Mouse (Mus musculus) embryonic fibroblast, embryonic 13.5 days (primary cell): ENCODE data around the gene Lrrc8a. TPM values are rescaled to one million over a fixed set of nuclear protein-coding genes. Genes with fewer than 3 reads are reported as not detected.
A peak's percentile ranks its signal among the peaks of the same experiment; 100 is the strongest.

ENCODE experiments used
- H3K27ac ChIP-seq: 2 replicates; pipeline ENCODE4 v1.5.1; 2012; ENCODE audit warnings: low read length, control low read depth, inconsistent platforms; ENCODE audit not compliant: insufficient read depth
- H3K4me1 ChIP-seq: 2 replicates; pipeline ENCODE4 v1.6.1; 2011; ENCODE audit warnings: low read length; ENCODE audit not compliant: control insufficient read depth, insufficient read depth
- H3K4me3 ChIP-seq: 2 replicates; pipeline ENCODE4 v1.5.1; 2011; ENCODE audit warnings: mild to moderate bottlenecking, control low read depth, low read length; ENCODE audit not compliant: insufficient read depth
- CTCF ChIP-seq: IDR thresholded peaks from 2 replicates; pipeline ENCODE4 v1.5.1; 2011; ENCODE audit warnings: mild to moderate bottlenecking, control low read depth, low read length, moderate library complexity, borderline replicate concordance; ENCODE audit not compliant: insufficient read depth
- POLR2A ChIP-seq: IDR thresholded peaks from 2 replicates; pipeline ENCODE4 v1.6.1; 2011; ENCODE audit warnings: low read depth, mild to moderate bottlenecking, control low read depth, low read length, moderate library complexity
- polyA plus RNA-seq: library from polyadenylated mRNA; stranded (reverse); fragments of >200 nt; gene quantifications from 2 replicates; pipeline ENCODE4 v1.2.4, GENCODE M21; 2011; ENCODE audit warnings: low read depth; ENCODE audit not compliant: missing spikeins, insufficient read length

Gene Lrrc8a
- polyA plus RNA-seq, 1 experiment = 40.7 TPM

- H3K4me3 ChIP-seq = peak overlapping the region; percentile 96
- H3K4me1 ChIP-seq = no peaks in the 10 kb centered on the region
- H3K27ac ChIP-seq = 0 out of 2 replicates have a peak overlapping the region, but pooled peaks have one; percentile 29
- no peak for TF ChIP-seq POLR2A
- no peak for TF ChIP-seq CTCF
Observed at GRCm38 (mm10) chr2:30287027-30287373, 49.5 kb downstream of the Lrrc8a start.

DNA sequence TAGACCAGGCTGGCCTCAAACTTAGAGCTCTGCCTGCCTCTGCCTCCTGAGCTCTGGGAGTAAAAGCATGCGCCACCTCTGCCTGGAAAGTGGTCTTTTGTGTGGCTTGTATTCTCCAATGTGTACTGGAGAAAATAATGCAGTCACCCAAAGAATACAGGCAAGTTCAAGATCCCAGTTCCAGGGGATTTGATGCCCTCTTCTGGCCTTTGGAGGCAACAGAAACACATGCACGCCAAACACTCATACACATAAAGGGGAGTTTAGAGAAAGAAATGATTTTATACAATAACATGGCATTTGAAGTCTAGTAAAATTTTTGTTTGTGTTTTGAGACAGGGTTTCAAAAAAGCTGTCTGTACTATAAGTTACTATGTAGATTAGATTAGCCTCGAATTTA lies 62.0 kb downstream of the Lrrc8a start:
- no peak overlapping the region for H3K27ac ChIP-seq
- TF ChIP-seq CTCF = no peak
- TF ChIP-seq POLR2A = no peak

GRCm38 (mm10) chr2:30299966-30300365 lies 62.5 kb downstream of the Lrrc8a start:
- Histone ChIP-seq H3K4me1 (no peaks in the 10 kb centered on the region), H3K27ac (no peak overlapping the region), H3K4me3 (no peak overlapping the region)
- no peak for TF ChIP-seq POLR2A
- no peak for TF ChIP-seq CTCF

More for the DNA sequence above, 62.0 kb downstream of the Lrrc8a start:
- H3K4me3 ChIP-seq = no peak overlapping the region
- H3K4me1 ChIP-seq = no peaks in the 10 kb centered on the region

GRCm38 (mm10) chr2:30306087-30306486 lies 68.6 kb downstream of the Lrrc8a start:
- no peak overlapping the region for H3K27ac ChIP-seq
- TF ChIP-seq CTCF (no peak), POLR2A (no peak)
- no peak overlapping the region for H3K4me3 ChIP-seq
- no peaks in the 10 kb centered on the region for H3K4me1 ChIP-seq

- TF ChIP-seq CTCF (no peak), POLR2A (no peak)
- H3K4me3 ChIP-seq = no peak overlapping the region
- no peaks in the 10 kb centered on the region for H3K4me1 ChIP-seq
- H3K27ac ChIP-seq = no peak overlapping the region
Observed at GRCm38 (mm10) chr2:30309351-30309750, 71.8 kb downstream of the Lrrc8a start.

DNA sequence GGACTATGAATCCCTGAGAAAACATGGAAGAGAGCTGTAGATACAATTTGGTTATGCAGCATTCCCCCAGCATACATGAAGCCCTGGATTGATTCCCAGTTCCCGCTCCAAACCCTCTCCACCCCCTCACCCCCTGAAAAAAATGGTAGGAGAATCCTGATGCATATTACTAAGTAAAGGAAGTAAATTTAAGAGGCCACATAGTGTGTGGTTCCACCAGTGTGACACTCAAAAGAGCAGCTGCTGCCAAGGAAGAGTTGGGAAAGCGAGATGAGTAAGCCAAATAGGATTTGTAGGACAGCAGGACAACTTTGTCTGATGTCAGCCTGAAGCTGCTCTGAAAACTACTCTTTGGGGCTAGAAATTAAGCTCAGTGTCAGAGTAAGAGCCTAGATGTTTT lies 74.0 kb downstream of the Lrrc8a start:
- H3K27ac ChIP-seq = no peak overlapping the region
- no peak overlapping the region for H3K4me3 ChIP-seq
- no peaks in the 10 kb centered on the region for H3K4me1 ChIP-seq
- TF ChIP-seq POLR2A (no peak), CTCF (no peak)

Other genes starting within 250 kb of the Lrrc8a start
- gene Wdr34, start 188.8 kb upstream of the Lrrc8a start, polyA plus RNA-seq = 9.2 and 10.8 TPM in 2 replicates
- 457 and 582 TPM in 2 replicates for gene Set, start 180.3 kb upstream of the Lrrc8a start, polyA plus RNA-seq
- gene Pkn3, start 160.0 kb upstream of the Lrrc8a start, polyA plus RNA-seq = 6.5 and 8.2 TPM in 2 replicates
- 26.8 and 30.5 TPM in 2 replicates for gene Zdhhc12, start 144.1 kb upstream of the Lrrc8a start, polyA plus RNA-seq
- 15.2 and 21.4 TPM in 2 replicates for gene Zer1, start 113.1 kb upstream of the Lrrc8a start, polyA plus RNA-seq
- 39.8 and 41.0 TPM in 2 replicates for gene Tbc1d13, start 104.0 kb upstream of the Lrrc8a start, polyA plus RNA-seq
- 4.7 and 6.2 TPM in 2 replicates for gene Endog, start 66.2 kb upstream of the Lrrc8a start, polyA plus RNA-seq
- 20.7 and 22.8 TPM in 2 replicates for gene Spout1, start 59.3 kb upstream of the Lrrc8a start, polyA plus RNA-seq
- gene Kyat1, start 31.9 kb upstream of the Lrrc8a start, polyA plus RNA-seq = 4.7 and 5.2 TPM in 2 replicates
- gene Gm28035, start 2.9 kb downstream of the Lrrc8a start, polyA plus RNA-seq = 2.3 and 5.8 TPM in 2 replicates
- gene Phyhd1, start 28.5 kb downstream of the Lrrc8a start, polyA plus RNA-seq = 81.8 and 101 TPM in 2 replicates
- gene Gm28038, start 43.3 kb downstream of the Lrrc8a start, polyA plus RNA-seq = 37.7 and 57.8 TPM in 2 replicates
- 20.0 and 20.7 TPM in 2 replicates for gene Dolk, start 48.6 kb downstream of the Lrrc8a start, polyA plus RNA-seq
- gene Nup188, start 48.7 kb downstream of the Lrrc8a start, polyA plus RNA-seq = 49.0 and 53.0 TPM in 2 replicates
- 38.8 and 39.7 TPM in 2 replicates for gene Sh3glb2, start 121.6 kb downstream of the Lrrc8a start, polyA plus RNA-seq
- 15.9 and 16.4 TPM in 2 replicates for gene Miga2, start 126.5 kb downstream of the Lrrc8a start, polyA plus RNA-seq
- gene Dolpp1, start 154.5 kb downstream of the Lrrc8a start, polyA plus RNA-seq = 26.6 and 33.8 TPM in 2 replicates
- gene Crat, start 178.1 kb downstream of the Lrrc8a start, polyA plus RNA-seq = 22.3 and 29.1 TPM in 2 replicates
- 126 and 137 TPM in 2 replicates for gene Ptpa, start 178.3 kb downstream of the Lrrc8a start, polyA plus RNA-seq
- 17.1 and 18.1 TPM in 2 replicates for gene Ier5l, start 236.5 kb downstream of the Lrrc8a start, polyA plus RNA-seq